Mouse (Mus musculus) embryonic facial prominence, embryonic 13.5 days (tissue): ENCODE measurements at regions not wholly inside any gene's neighbourhood (a gene's known extent, or its start where the extent isn't known, plus 50 kb on each side); places are given as distances from the start of the nearest gene placed in this dataset.
A peak's percentile ranks its signal among the peaks of the same experiment; 100 is the strongest.

Source experiments
- ATAC-seq: fragments of 200-750 bp; cut with Nextera tagmentation; 2 replicates; pipeline ENCODE4 v1.8.0; 2017; ENCODE audit warnings: low read depth; ENCODE audit not compliant: insufficient number of reproducible peaks, insufficient read depth, low FRiP score, low TSS enrichment
- H3K27ac ChIP-seq: fragments of 300-500 bp; sonication (generic); 2 replicates; pipeline ENCODE4 v1.5.1; 2015; ENCODE audit warnings: moderate library complexity, mild to moderate bottlenecking, inconsistent platforms
- H3K27me3 ChIP-seq: fragments of 300-500 bp; sonication (generic); 2 replicates; pipeline ENCODE4 v1.6.1; 2015; ENCODE audit warnings: mild to moderate bottlenecking, inconsistent platforms
- H3K36me3 ChIP-seq: fragments of 300-500 bp; sonication (generic); 2 replicates; pipeline ENCODE4 v1.6.1; 2015; ENCODE audit warnings: mild to moderate bottlenecking, inconsistent platforms
- H3K4me1 ChIP-seq: fragments of 300-500 bp; sonication (generic); 2 replicates; pipeline ENCODE4 v1.6.1; 2015; ENCODE audit warnings: inconsistent platforms
- H3K4me2 ChIP-seq: fragments of 300-500 bp; sonication (generic); 2 replicates; pipeline ENCODE4 v1.6.1; 2015; ENCODE audit warnings: moderate library complexity, mild to moderate bottlenecking, inconsistent platforms
- H3K4me3 ChIP-seq: fragments of 300-500 bp; sonication (generic); 2 replicates; pipeline ENCODE4 v1.5.1; 2015; ENCODE audit warnings: mild to moderate bottlenecking, inconsistent platforms
- H3K9ac ChIP-seq: fragments of 300-500 bp; sonication (generic); 2 replicates; pipeline ENCODE4 v1.6.1; 2015; ENCODE audit warnings: mild to moderate bottlenecking, inconsistent platforms
- H3K9me3 ChIP-seq: fragments of 300-500 bp; sonication (generic); 2 replicates; pipeline ENCODE4 v1.6.1; 2016; ENCODE audit warnings: inconsistent platforms
- WGBS: fragments of 180-500 bp; shearing (Covaris S2); methylation state at CpG from one replicate; pipeline ENCODE4 v1.1.7; 2015; ENCODE audit warnings: mixed read lengths; 5-methylcytosine and 5-hydroxymethylcytosine counted together

DNA sequence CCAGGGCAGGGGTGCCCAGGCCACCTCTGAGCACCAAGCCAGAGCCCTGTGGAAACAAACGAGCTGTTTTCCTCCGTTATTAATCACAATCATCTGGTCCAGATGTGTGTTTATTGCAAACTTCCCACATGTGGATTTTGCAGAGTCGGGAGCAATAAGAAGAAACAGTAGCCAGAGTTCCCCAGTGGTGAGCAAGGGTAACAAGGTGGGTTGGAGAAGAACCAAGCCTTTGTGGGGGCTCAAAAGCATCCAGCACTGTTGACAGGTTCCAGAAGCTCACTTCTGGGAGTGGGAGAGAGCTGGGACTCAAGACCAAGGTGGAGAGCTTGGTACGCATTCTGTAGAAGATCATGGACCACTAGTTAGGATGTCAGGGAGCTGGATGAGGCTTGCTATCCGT, 63.6 kb downstream of the Hif1an start:
- Histone ChIP-seq H3K4me2 (no peak overlapping the region), H3K4me3 (no peak overlapping the region), H3K27ac (no peak overlapping the region), H3K9me3 (no peaks in the 10 kb centered on the region), H3K4me1 (0 out of 2 replicates have a peak, but pooled peaks cover 4% of the 10 kb centered on the region), H3K27me3 (peaks cover 10% of the 10 kb centered on the region), H3K36me3 (no peaks in the 10 kb centered on the region), H3K9ac (no peak overlapping the region)
- whole genome bisulfite sequencing = 48% methylated on average over 5 of the region's 5 CpGs
- ATAC-seq = no peak

DNA sequence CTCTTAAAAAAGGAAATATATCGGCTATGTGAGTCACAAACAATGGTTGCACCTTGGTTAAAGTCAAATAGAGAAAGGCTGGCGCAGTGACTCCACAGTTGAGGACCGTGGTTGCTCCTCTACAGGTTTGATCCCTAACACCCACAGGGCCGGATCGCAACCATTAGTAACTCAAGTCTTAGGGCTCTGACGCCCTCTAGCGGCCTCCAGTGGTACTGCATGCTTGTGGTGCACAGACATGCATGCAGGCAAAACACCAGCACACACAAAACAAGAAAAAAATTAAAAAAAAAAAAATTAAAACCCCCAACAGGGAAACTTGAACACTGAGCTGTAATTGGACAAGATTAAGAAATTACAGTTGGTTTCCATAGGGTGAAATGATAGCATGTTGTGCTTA, 67.1 kb downstream of the Hif1an start:
- no peak for ATAC-seq
- H3K4me2 ChIP-seq = no peak overlapping the region
- H3K4me3 ChIP-seq = no peak overlapping the region

DNA sequence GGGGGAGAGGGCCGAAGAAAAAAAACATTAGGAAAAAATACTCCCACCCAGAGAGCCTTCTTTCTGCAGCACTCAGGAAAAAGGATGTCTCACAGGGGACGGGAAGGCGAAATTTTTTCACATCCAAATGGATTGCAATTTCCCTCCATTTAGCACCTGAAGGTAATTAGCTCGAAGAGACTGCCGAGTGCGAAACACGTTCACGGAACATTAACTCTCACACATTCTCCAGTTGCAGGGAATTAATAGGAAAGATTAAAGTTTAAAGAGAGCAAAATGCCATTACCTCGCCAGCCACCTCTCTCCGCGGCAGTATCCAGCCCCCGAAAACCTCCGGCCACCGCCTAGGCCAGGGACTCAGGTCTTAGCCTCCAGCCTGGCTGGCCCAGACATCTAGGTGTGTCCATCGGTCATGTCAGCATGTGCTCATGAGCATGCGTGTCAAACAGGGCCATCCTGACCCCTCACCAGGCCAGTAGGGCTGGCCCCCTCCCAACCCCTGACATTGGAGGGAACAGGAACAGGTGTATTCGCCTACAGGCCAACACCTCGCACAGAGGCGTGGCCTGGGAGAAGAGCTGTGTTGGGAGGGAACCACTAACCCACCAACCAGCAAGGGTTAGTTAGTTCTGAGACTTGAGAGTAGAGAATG, 68.8 kb downstream of the Hif1an start:
- no peak for ATAC-seq
- no peak overlapping the region for H3K4me2 ChIP-seq
- H3K9ac ChIP-seq = no peak overlapping the region
- no peaks in the 10 kb centered on the region for H3K9me3 ChIP-seq
- WGBS = 76% methylated on average over 19 of the region's 19 CpGs
- no peaks in the 10 kb centered on the region for H3K36me3 ChIP-seq
- no peak overlapping the region for H3K4me3 ChIP-seq
- no peaks in the 10 kb centered on the region for H3K4me1 ChIP-seq
- no peak overlapping the region for H3K27ac ChIP-seq
- H3K27me3 ChIP-seq = peaks cover 36% of the 10 kb centered on the region

More for the DNA sequence above, 67.1 kb downstream of the Hif1an start:
- Histone ChIP-seq H3K9me3 (no peaks in the 10 kb centered on the region), H3K9ac (no peak overlapping the region), H3K27me3 (peaks cover 40% of the 10 kb centered on the region), H3K4me1 (0 out of 2 replicates have a peak, but pooled peaks cover 4% of the 10 kb centered on the region), H3K27ac (no peak overlapping the region), H3K36me3 (no peaks in the 10 kb centered on the region)
- WGBS = 68% methylated on average over 7 of the region's 7 CpGs

DNA sequence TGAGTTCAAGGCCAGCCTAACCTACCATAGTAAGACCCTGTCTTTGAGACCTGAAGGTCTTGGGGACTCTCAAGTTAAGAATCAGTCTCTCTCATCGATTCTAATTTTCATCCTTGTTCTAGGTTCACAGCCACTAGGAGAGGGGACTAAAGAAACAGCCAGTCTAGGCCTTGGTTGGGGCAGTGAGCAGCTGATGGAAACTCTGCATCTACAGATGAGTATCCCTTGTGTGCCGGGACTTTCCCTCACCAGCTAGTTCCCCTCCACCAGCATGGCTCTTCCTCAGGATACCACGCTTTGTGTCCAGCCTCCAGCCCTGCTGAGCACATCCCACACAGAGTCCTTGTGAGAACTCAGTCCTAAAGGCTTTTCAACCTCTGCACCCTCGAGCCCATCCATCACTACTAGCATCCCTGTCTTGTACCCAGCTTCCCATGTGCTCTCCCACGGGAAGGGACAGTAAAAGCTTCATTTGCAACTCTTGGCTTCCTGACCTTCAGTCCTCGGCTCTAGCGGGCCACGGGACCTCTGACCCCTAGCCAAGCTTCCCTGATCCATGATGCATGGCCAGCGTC, 74.6 kb downstream of the Hif1an start:
- no peak for ATAC-seq
- Histone ChIP-seq H3K4me3 (no peak overlapping the region), H3K27ac (no peak overlapping the region), H3K4me1 (peaks cover 13% of the 10 kb centered on the region; the same call in 1 of the 2 replicates), H3K4me2 (no peak overlapping the region), H3K27me3 (peaks cover 77% of the 10 kb centered on the region), H3K9me3 (no peaks in the 10 kb centered on the region), H3K36me3 (no peaks in the 10 kb centered on the region), H3K9ac (no peak overlapping the region)
- 69% methylated on average over 9 of the region's 9 CpGs for WGBS

DNA sequence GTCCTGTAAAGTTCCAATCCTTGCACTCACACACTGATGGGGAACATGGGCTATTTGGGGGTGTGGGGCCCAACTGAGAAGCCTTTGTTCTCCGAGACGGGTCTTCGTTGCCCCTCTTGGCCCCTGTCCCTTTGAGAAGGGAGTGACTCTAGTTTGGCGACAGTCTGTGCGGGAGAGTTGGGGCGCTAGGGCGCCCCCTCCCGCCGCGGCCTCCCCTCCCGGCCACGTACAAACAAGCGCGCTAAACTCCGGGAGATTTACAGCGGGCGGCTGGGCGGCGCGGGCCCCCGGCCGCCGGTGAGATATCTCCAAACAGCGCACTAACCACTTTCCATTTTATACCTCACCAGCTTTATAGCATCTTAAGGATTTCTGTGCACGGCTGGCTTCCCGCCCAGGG, 77.4 kb downstream of the Hif1an start:
- Histone ChIP-seq H3K4me2 (peak overlapping the region; percentile 62), H3K4me1 (peaks cover 13% of the 10 kb centered on the region; the same call in 1 of the 2 replicates), H3K36me3 (no peaks in the 10 kb centered on the region), H3K4me3 (peak overlapping the region; percentile 36), H3K27ac (no peak overlapping the region), H3K9ac (peak overlapping the region; percentile 58), H3K9me3 (no peaks in the 10 kb centered on the region), H3K27me3 (peaks cover 77% of the 10 kb centered on the region)
- ATAC-seq = no peak
- WGBS = under 1% methylated on average over 26 of the region's 26 CpGs

DNA sequence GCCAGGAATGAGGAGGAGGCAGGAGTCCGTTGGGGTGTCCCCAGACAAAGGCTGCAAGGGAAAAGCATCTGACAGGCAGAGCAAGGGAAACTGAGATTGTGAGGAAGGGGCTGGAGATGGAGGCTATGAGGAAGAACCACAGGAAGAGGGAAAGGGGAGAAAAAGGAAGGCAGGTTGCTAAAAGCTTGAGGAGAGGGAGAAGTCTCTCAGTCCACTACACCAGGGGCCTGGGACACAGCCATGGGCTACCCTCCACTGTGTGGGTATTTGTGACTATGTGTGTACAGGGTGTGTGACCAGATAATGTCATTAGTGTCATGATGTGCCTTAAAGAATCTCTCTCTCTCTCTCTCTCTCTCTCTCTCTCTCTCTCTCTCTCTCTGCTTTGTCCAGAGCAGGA, 77.9 kb downstream of the Hif1an start:
- H3K27ac ChIP-seq = no peak overlapping the region
- H3K4me1 ChIP-seq = peaks cover 13% of the 10 kb centered on the region; the same call in 1 of the 2 replicates
- no peak overlapping the region for H3K9ac ChIP-seq
- H3K9me3 ChIP-seq = no peaks in the 10 kb centered on the region
- no peaks in the 10 kb centered on the region for H3K36me3 ChIP-seq
- peak overlapping the region; percentile 36 for H3K4me3 ChIP-seq
- H3K4me2 ChIP-seq = peak overlapping the region; percentile 62
- no peak for ATAC-seq
- peaks cover 78% of the 10 kb centered on the region for H3K27me3 ChIP-seq
- 0% methylated on average over 1 of the region's 1 CpGs for WGBS

DNA sequence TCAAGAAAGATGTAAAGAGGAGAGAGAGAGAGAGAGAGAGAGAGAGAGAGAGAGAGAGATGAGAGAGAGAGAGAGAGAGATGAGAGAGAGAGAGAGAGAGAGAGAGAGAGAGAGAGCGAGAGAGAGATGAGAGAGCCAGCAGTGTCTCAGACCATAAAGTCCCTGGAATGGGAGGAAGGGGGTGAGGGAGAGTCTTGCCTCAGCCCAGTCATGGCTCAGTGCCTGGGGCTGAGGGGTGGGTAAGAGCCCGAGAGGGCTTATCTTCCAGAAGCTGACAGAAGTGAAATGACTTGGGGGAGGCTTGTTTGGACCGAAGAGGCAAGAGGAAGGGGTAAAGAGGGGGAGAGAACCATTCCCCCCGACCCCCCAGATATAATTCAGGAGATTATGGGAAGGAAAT, 79.6 kb downstream of the Hif1an start:
- H3K4me2 ChIP-seq = no peak overlapping the region
- H3K9me3 ChIP-seq = no peaks in the 10 kb centered on the region
- no peak for ATAC-seq
- no peak overlapping the region for H3K4me3 ChIP-seq
- WGBS = 56% methylated on average over 4 of the region's 4 CpGs
- H3K27ac ChIP-seq = no peak overlapping the region
- H3K9ac ChIP-seq = no peak overlapping the region
- peaks cover 13% of the 10 kb centered on the region; the same call in 1 of the 2 replicates for H3K4me1 ChIP-seq
- H3K27me3 ChIP-seq = peaks cover 86% of the 10 kb centered on the region
- H3K36me3 ChIP-seq = no peaks in the 10 kb centered on the region

DNA sequence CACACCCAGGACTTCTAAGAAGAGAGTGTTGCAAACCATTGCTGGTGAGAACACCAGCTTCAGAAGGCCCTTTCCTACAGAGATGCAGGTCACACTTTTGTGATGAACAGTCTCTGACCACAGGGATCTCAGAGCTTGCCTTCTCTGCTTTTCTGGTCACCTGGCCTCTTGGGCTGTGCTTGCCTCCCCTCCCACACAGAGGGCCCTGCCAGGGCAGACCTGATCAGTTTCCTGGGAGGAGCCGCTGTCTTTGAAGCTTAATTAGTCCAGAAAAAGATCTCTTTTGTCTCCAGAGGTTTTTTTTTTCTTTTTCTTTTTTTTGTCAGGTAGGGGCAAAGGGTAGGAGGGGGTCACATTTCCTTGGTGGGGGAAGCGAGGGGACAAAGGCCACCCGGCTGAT, 81.7 kb downstream of the Hif1an start:
- H3K36me3 ChIP-seq = no peaks in the 10 kb centered on the region
- H3K27me3 ChIP-seq = peaks cover 88% of the 10 kb centered on the region
- WGBS = 39% methylated on average over 3 of the region's 3 CpGs

DNA sequence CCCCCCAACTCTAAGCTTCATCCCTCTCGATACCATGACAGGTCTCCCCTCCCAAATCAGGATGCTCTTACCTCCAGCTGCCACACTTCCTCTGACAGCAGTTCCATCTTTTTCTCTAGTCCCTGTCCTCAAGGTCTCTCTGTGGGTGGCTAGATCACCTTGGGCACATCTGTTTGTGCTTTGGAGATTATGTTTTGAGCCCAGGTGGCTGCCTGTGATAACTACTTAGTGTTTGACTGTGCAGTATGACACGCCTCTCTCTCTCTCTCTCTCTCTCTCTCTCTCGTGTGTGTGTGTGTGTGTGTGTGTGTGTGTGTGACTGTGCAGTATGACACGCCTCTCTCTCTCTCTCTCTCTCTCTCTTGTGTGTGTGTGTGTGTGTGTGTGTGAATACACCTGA, 82.3 kb downstream of the Hif1an start:
- Histone ChIP-seq H3K27me3 (peaks cover 88% of the 10 kb centered on the region), H3K9ac (no peak overlapping the region), H3K4me2 (no peak overlapping the region), H3K36me3 (no peaks in the 10 kb centered on the region), H3K4me1 (peaks cover 12% of the 10 kb centered on the region), H3K4me3 (no peak overlapping the region), H3K27ac (no peak overlapping the region), H3K9me3 (no peaks in the 10 kb centered on the region)
- 42% methylated on average over 4 of the region's 4 CpGs for WGBS
- ATAC-seq = no peak

More for the DNA sequence above, 81.7 kb downstream of the Hif1an start:
- H3K9ac ChIP-seq = no peak overlapping the region
- no peak overlapping the region for H3K4me3 ChIP-seq
- no peak overlapping the region for H3K27ac ChIP-seq
- peaks cover 13% of the 10 kb centered on the region; the same call in 1 of the 2 replicates for H3K4me1 ChIP-seq
- H3K9me3 ChIP-seq = no peaks in the 10 kb centered on the region
- no peak overlapping the region for H3K4me2 ChIP-seq
- no peak for ATAC-seq

DNA sequence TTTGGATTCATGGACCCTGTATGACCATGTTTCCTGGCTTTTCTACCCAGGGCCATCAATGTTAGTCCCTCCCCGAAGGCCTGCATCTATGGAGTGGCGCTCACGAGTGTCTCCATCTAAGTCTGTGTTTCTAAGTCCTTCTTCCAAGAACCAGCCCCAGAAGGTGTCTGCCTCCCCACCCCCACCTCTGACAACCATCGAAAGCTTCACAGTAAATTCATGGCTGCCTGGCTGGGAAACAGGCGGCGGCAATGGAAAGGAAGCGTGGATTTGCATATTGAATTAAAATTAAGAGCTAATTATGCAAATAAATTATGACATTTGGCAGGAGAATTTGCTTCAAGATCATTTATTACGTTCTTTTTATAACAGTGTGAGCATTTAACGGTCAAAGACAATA, 83.9 kb downstream of the Hif1an start:
- 78% methylated on average over 9 of the region's 9 CpGs for WGBS
- H3K4me1 ChIP-seq = peaks cover 6% of the 10 kb centered on the region
- H3K4me3 ChIP-seq = no peak overlapping the region
- no peaks in the 10 kb centered on the region for H3K36me3 ChIP-seq
- no peak overlapping the region for H3K27ac ChIP-seq
- H3K9me3 ChIP-seq = no peaks in the 10 kb centered on the region
- peaks cover 88% of the 10 kb centered on the region for H3K27me3 ChIP-seq
- ATAC-seq = no peak
- H3K4me2 ChIP-seq = no peak overlapping the region
- no peak overlapping the region for H3K9ac ChIP-seq

DNA sequence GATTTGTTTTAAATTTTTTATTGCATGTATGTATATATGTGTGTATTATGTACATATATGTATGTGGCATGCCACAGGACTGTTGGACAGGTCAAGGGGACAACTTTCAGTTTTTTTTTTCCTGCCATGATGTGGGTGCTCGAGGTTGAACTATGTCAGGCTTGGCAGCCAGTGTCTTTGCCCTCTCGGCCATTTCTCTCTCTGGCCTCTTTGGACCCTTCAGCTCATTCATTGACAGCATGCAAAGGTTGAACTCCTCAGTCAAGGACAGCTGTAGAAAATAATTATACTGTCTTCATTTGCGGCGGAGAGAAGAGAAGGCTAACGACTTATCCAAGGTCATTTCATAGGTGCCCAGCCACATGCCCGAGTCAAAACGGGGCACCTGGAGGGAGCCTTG, 86.6 kb downstream of the Hif1an start:
- Histone ChIP-seq H3K9ac (no peak overlapping the region), H3K9me3 (no peaks in the 10 kb centered on the region), H3K4me2 (no peak overlapping the region), H3K27ac (no peak overlapping the region), H3K36me3 (no peaks in the 10 kb centered on the region), H3K4me3 (no peak overlapping the region), H3K27me3 (peaks cover 86% of the 10 kb centered on the region), H3K4me1 (peaks cover 6% of the 10 kb centered on the region)
- 65% methylated on average over 7 of the region's 7 CpGs for WGBS
- ATAC-seq = no peak

DNA sequence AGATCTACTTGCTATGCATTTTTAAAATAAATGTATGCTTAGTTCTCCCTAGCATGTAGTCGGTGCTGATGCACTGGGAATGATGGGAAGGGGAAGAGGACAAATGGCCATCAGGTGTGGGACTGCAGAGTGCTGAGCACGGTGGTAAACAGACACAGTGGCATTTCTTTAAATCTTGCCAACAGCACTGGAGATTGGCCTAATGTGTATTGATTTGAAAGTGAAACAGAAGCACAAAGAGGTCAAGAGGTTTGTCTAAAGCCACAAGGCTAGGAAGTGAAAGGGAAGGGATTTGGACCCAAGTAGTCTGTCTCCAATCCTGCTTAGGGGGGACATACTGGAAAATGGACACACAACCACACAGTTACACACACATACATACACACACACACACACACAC, 88.2 kb downstream of the Hif1an start:
- Histone ChIP-seq H3K4me2 (no peak overlapping the region), H3K9ac (no peak overlapping the region), H3K4me3 (no peak overlapping the region), H3K27ac (no peak overlapping the region), H3K27me3 (peaks cover 93% of the 10 kb centered on the region), H3K4me1 (peaks cover 6% of the 10 kb centered on the region), H3K9me3 (no peaks in the 10 kb centered on the region), H3K36me3 (no peaks in the 10 kb centered on the region)
- no peak for ATAC-seq
- 36% methylated on average over 2 of the region's 2 CpGs for WGBS
